Mouse (Mus musculus): ENCODE measurements around the gene Zdhhc9. TPM values are rescaled to one million over a fixed set of nuclear protein-coding genes. Genes with fewer than 3 reads are reported as not detected.
A peak's percentile ranks its signal among the peaks of the same experiment; 100 is the strongest.

The Zdhhc9 gene
- total RNA-seq (2012; rRNA removed) (3.8 and 4.5 TPM in 2 replicates), total RNA-seq (2014; rRNA removed) (3.5 and 4.3 TPM in 2 replicates), polyA plus RNA-seq (2012; ENCODE audit: insufficient read length, low read depth) (12.3 and 13.9 TPM in 2 replicates)

GRCm38 (mm10) chrX:48208519-48209185, at the start of gene Zdhhc9:
TSS of gene Zdhhc9 (minus strand) at chrX:48208878.
- peak; percentile 86 for DNase-seq (ENCODE audit: extremely low read depth)
- H3K9ac ChIP-seq (ENCODE audit: insufficient read depth, low read depth), result peak within 1 kb of the TSS; percentile 66
- TF ChIP-seq MXI1 (IDR thresholded peaks at IDR 0.05; ENCODE audit: low read depth, low read length), result peak; percentile 64
- TF ChIP-seq SMC3 (IDR thresholded peaks at IDR 0.05; ENCODE audit: low read depth, low read length), result no peak
- no peak for TF ChIP-seq POLR2AphosphoS2 (IDR thresholded peaks at IDR 0.05; ENCODE audit: low read depth, low read length)
- TF ChIP-seq SIN3A (IDR thresholded peaks at IDR 0.05; ENCODE audit: low read length), result peak; percentile 88
- TF ChIP-seq TCF12 (IDR thresholded peaks at IDR 0.05; ENCODE audit: low read depth, low read length), result 0 out of 2 replicates have a peak, but pooled peaks have one; percentile 42
- TF ChIP-seq MAZ (IDR thresholded peaks at IDR 0.05; ENCODE audit: low read depth, low read length), result peak; percentile 86
- peak; percentile 33; the same call in 1 of the 2 replicates for TF ChIP-seq NELFE (IDR thresholded peaks at IDR 0.05; ENCODE audit: low read depth, low read length)
- TF ChIP-seq HCFC1 (IDR thresholded peaks at IDR 0.05; ENCODE audit: low read depth, low read length), result peak; percentile 10; the same call in 1 of the 2 replicates
- TF ChIP-seq POLR2A (IDR thresholded peaks at IDR 0.05; ENCODE audit: low read depth, low read length), result peak; percentile 48; the same call in 1 of the 2 replicates
- peak; percentile 38 for TF ChIP-seq ETS1 (conservative IDR thresholded peaks at IDR 0.05; ENCODE audit: low read depth, low read length)
- TF ChIP-seq ZMIZ1 (IDR thresholded peaks at IDR 0.05; ENCODE audit: low read depth, low read length), result no peak
- peak; percentile 72 for TF ChIP-seq CHD2 (IDR thresholded peaks at IDR 0.05; ENCODE audit: low read length)
- 0 out of 2 replicates have a peak, but pooled peaks have one; percentile 23 for TF ChIP-seq KAT2A (IDR thresholded peaks at IDR 0.05; ENCODE audit: insufficient replicate concordance, low read length)
- dilution Hi-C loops (cut with MboI; ENCODE audit: extremely low pct_ligation_motif_present, extremely low pct_unique_long_range_greater_than_20kb, low sequenced_read_pairs) (no loop called here), in situ Hi-C loops (cut with MboI; ENCODE audit: low pct_ligation_motif_present, low pct_unique_long_range_greater_than_20kb, low sequenced_read_pairs) (no loop called here)
- H3K27ac ChIP-seq (ENCODE audit: insufficient read depth, low read depth), result peak within 1 kb of the TSS; percentile 69
- peaks cover 0 to 5% of the 10 kb centered on the region in 2 experiments for H3K36me3 ChIP-seq (replicated peaks in 1 of 2; ENCODE audit: control insufficient read depth in 1 of 2, insufficient read depth in 1 of 2, low read length in 1 of 2)
- peak within 1 kb of the TSS; percentile 70 for H3K4me2 ChIP-seq (ENCODE audit: insufficient read depth, low read depth, poor library complexity, severe bottlenecking)
- no peaks in the 10 kb centered on the region for H3K27me3 ChIP-seq (replicated peaks)
- H3K79me2 ChIP-seq (replicated peaks; ENCODE audit: control insufficient read depth, extremely low read depth, insufficient read depth, poor library complexity, severe bottlenecking), result peaks cover 6% of the 10 kb centered on the region; the same call in 1 of the 2 replicates
- peak within 1 kb of the TSS; percentile 54 to 79 (median 67) for H3K4me3 ChIP-seq (replicated peaks in 1 of 3; ENCODE audit: low read depth in 2 of 3, low read length in 2 of 3, poor library complexity in 1 of 3)
- peaks cover 0 to 20% of the 10 kb centered on the region in 2 experiments; a peak in 2 of 4 replicates for H3K4me1 ChIP-seq (ENCODE audit: control insufficient read depth in 1 of 2, insufficient read depth in 2 of 2)
- no peaks in the 10 kb centered on the region for H3K9me3 ChIP-seq (replicated peaks; ENCODE audit: low read length)

GRCm38 (mm10) chrX:48257011-48257410, 48.3 kb upstream of the Zdhhc9 start:
- Histone ChIP-seq H3K9me3 (replicated peaks; ENCODE audit: low read length) (no peaks in the 10 kb centered on the region), H3K9ac (ENCODE audit: insufficient read depth, low read depth) (peak overlapping the region; percentile 71), H3K79me2 (replicated peaks; ENCODE audit: control insufficient read depth, extremely low read depth, insufficient read depth, poor library complexity, severe bottlenecking) (peaks cover 10% of the 10 kb centered on the region; the same call in 1 of the 2 replicates), H3K4me3 (replicated peaks in 1 of 3; ENCODE audit: low read depth in 2 of 3, low read length in 2 of 3, poor library complexity in 1 of 3) (peak overlapping the region; percentile 61 to 90 (median 74)), H3K27me3 (replicated peaks) (no peaks in the 10 kb centered on the region), H3K4me1 (ENCODE audit: control insufficient read depth in 1 of 2, insufficient read depth in 2 of 2) (no peaks in the 10 kb centered on the region), H3K36me3 (replicated peaks in 1 of 2; ENCODE audit: control insufficient read depth in 1 of 2, insufficient read depth in 1 of 2, low read length in 1 of 2) (peaks cover 3 to 24% of the 10 kb centered on the region in 2 experiments), H3K4me2 (ENCODE audit: insufficient read depth, low read depth, poor library complexity, severe bottlenecking) (peak overlapping the region; percentile 38), H3K27ac (ENCODE audit: insufficient read depth, low read depth) (no peak overlapping the region)
- in situ Hi-C loops (cut with MboI; ENCODE audit: low pct_ligation_motif_present, low pct_unique_long_range_greater_than_20kb, low sequenced_read_pairs) (loop anchor here (10.0 kb wide), 1 partner anchor 262 kb away; no protein-coding TSS in a partner anchor), dilution Hi-C loops (cut with MboI; ENCODE audit: extremely low pct_ligation_motif_present, extremely low pct_unique_long_range_greater_than_20kb, low sequenced_read_pairs) (no loop called here)
- TF ChIP-seq BHLHE40 (IDR thresholded peaks at IDR 0.05; ENCODE audit: low read depth, low read length), result peak; percentile 62
- TF ChIP-seq MYC (IDR thresholded peaks at IDR 0.05; ENCODE audit: low read depth, low read length), result peak; percentile 44; the same call in 1 of the 2 replicates
- no peak for TF ChIP-seq ETS1 (conservative IDR thresholded peaks at IDR 0.05; ENCODE audit: low read depth, low read length)
- no peak for TF ChIP-seq TCF12 (IDR thresholded peaks at IDR 0.05; ENCODE audit: low read depth, low read length)
- TF ChIP-seq MAX (IDR thresholded peaks at IDR 0.05; ENCODE audit: low read length), result peak; percentile 35; the same call in 1 of the 2 replicates
- DNase-seq (ENCODE audit: extremely low read depth), result peak; percentile 8

All from CH12.LX (cell line).